18 mouse cellular contexts compared by ENCODE assay signal in the genomic region with DNA sequence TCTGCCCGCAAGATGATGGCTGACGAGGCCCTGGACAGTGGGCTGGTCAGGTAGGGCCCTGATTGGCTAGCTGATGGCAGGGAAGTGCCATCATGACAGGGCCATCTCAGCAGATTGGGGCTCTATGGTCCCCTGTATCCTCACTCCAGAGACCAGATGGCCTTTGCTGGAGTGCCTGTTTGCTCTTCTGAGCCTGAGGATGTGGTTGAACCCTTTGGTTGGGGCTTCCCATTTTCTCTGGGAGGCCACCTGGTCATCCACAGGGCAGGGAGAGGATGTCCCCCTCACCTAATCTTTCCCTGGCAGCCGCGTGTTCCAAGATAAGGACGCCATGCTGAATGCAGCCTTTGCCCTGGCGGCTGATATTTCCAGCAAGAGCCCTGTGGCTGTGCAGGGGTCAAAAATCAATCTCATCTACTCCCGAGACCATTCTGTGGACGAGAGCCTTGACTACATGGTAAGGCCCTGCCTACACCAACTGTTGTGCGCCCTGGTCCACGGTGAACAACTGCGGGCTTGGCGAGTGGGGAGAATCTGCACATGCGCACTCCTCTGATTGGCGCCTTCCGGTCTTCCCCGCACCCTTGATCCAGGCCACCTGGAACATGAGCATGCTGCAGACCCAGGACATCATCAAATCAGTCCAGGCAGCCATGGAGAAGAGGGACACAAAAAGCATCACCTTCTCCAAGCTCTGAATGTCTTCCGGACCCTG. TPM values are rescaled to one million over a fixed set of nuclear protein-coding genes. Genes with fewer than 3 reads are reported as not detected.
DNase-seq lines count a peak whose midpoint lies in the region; ATAC-seq and TF ChIP-seq lines count a peak whose summit lies in the region.
"Had no signal": no experiment of that assay in that cellular context is flagged by ENCODE, and none has a peak within 500 bp of the region (broad histone marks: within the 10 kb centered on the region; RNA-seq: fewer than 3 reads in every experiment).

No protein-coding gene starts in this region.

- no peak for TF ChIP-seq CTCF in E14TG2a.4 (conservative IDR thresholded peaks at IDR 0.05; ENCODE audit: low read length)

- H3K4me2 ChIP-seq in intestine, embryonic 15.5 days (replicated peaks): peak overlapping the region; percentile 35
- H3K4me2 ChIP-seq: kidney, embryonic 15.5 days; limb, embryonic 12.5 days had no signal

- 0 out of 2 replicates have a peak overlapping the region, but pooled peaks have one; percentile 13 for H3K9ac ChIP-seq in intestine, embryonic 15.5 days
- H3K9ac ChIP-seq: kidney, embryonic 15.5 days; limb, embryonic 12.5 days had no signal

- peaks cover 5% of the 10 kb centered on the region for H3K9me3 ChIP-seq in E14TG2a.4 (ENCODE audit: low read length)
- H3K9me3 ChIP-seq in intestine, embryonic 15.5 days: no peaks in the 10 kb centered on the region
- H3K9me3 ChIP-seq: kidney, embryonic 15.5 days; limb, embryonic 12.5 days had no signal

- peak overlapping the region; percentile 58 for H3K4me3 ChIP-seq in E14TG2a.4 (replicated peaks; ENCODE audit: low read length)
- no peak overlapping the region for H3K4me3 ChIP-seq in intestine, embryonic 15.5 days (replicated peaks)
- H3K4me3 ChIP-seq: kidney, embryonic 15.5 days; layer of hippocampus, adult 2 months; limb, embryonic 12.5 days; midbrain, embryonic 10.5 days had no signal

- peak; percentile 40 for ATAC-seq in intestine, embryonic 15.5 days
- 0 out of 2 replicates have a peak, but pooled peaks have one; percentile 21 for ATAC-seq in megakaryocyte progenitor cell, adult 5-6 weeks (replicated peaks; ENCODE audit: poor library complexity)
- ATAC-seq in cerebellum, adult (ENCODE audit: insufficient number of reproducible peaks, low FRiP score, low TSS enrichment): no peak
- ATAC-seq: forebrain, embryonic 14.5 days; hindbrain, postnatal 0 days had no signal

- peak; percentile 93 for DNase-seq in heart, adult 11 months
- DNase-seq in heart, adult 8-10 months (ENCODE audit: low spot score): no peak
- no peak for DNase-seq in cerebellum, postnatal 14 days
- DNase-seq in urinary bladder, postnatal 10 days (ENCODE audit: low spot score): no peak
- DNase-seq: cerebellum, adult 2 months; thymus, adult 2 months had no signal

- H3K4me1 ChIP-seq in E14TG2a.4 (replicated peaks; ENCODE audit: low read depth, low read length): peaks cover 31% of the 10 kb centered on the region
- H3K4me1 ChIP-seq in intestine, embryonic 15.5 days (replicated peaks): peaks cover 8% of the 10 kb centered on the region
- H3K4me1 ChIP-seq: midbrain, embryonic 10.5 days had no signal

- 0 out of 2 replicates have a peak, but pooled peaks cover 5% of the 10 kb centered on the region for H3K27me3 ChIP-seq in E14TG2a.4 (ENCODE audit: insufficient read depth, low read length)
- H3K27me3 ChIP-seq in intestine, embryonic 15.5 days (replicated peaks): no peaks in the 10 kb centered on the region
- H3K27me3 ChIP-seq: kidney, embryonic 15.5 days; limb, embryonic 12.5 days had no signal

- H3K36me3 ChIP-seq in E14TG2a.4 (ENCODE audit: insufficient read depth, low read length): peaks cover 44% of the 10 kb centered on the region
- H3K36me3 ChIP-seq in intestine, embryonic 15.5 days: peaks cover 17% of the 10 kb centered on the region

- H3K27ac ChIP-seq in intestine, embryonic 15.5 days: peak overlapping the region; percentile 86
- H3K27ac ChIP-seq: hindbrain, postnatal 0 days; kidney, embryonic 15.5 days; limb, embryonic 12.5 days; midbrain, embryonic 10.5 days had no signal

- 73% methylated on average over 17 of the region's 17 CpGs for WGBS in intestine, embryonic 15.5 days

RNA-seq across cellular contexts. Expression of gene Lgals4, which starts 2.1 kb away (rescaled TPM):
- total RNA-seq in heart, adult 8-10 months (2022): 10 to 100 TPM; 17.3 to 32.1 (median 24.6) TPM
- polyA plus RNA-seq in intestine, embryonic 15.5 days (2015; fragmentation: Nextera tagmentation; extraction: Ambion mirVana): 1,462 and 1,582 TPM in 2 replicates
- 16.1 and 22.9 TPM in 2 replicates for total RNA-seq in megakaryocyte progenitor cell, adult 5-6 weeks (2015)
- total RNA-seq in megakaryocyte progenitor cell, adult 5-6 weeks (2017): 4.3 and 7.0 TPM in 2 replicates

RNA-seq across cellular contexts. Expression of gene Ech1, which starts 6.6 kb away (rescaled TPM):
- 1,000 to 10,000 TPM; 2,066 to 2,754 (median 2,219) TPM for total RNA-seq in heart, adult 8-10 months (2022)
- 234 and 260 TPM in 2 replicates for polyA plus RNA-seq in intestine, embryonic 15.5 days (2015; fragmentation: Nextera tagmentation; extraction: Ambion mirVana)
- 139 and 180 TPM in 2 replicates for total RNA-seq in megakaryocyte progenitor cell, adult 5-6 weeks (2015)
- 93.3 and 110 TPM in 2 replicates for total RNA-seq in megakaryocyte progenitor cell, adult 5-6 weeks (2017)

RNA-seq across cellular contexts. Expression of gene Hnrnpl, which starts 23.2 kb away (rescaled TPM):
- 100 to 1,000 TPM; 185 to 230 (median 214) TPM for total RNA-seq in heart, adult 8-10 months (2022)
- polyA plus RNA-seq in intestine, embryonic 15.5 days (2015; fragmentation: Nextera tagmentation; extraction: Ambion mirVana): 210 and 237 TPM in 2 replicates
- 419 and 433 TPM in 2 replicates for total RNA-seq in megakaryocyte progenitor cell, adult 5-6 weeks (2015)
- 342 and 343 TPM in 2 replicates for total RNA-seq in megakaryocyte progenitor cell, adult 5-6 weeks (2017)

RNA-seq across cellular contexts. Expression of gene Lgals7, which starts 32.1 kb away (rescaled TPM):
- total RNA-seq in heart, adult 8-10 months (2022): 1 to 10 TPM in 1 of 4 experiments, not detected in 3; 1.3 TPM
- polyA plus RNA-seq in intestine, embryonic 15.5 days (2015; fragmentation: Nextera tagmentation; extraction: Ambion mirVana): 0.98 and 1.4 TPM in 2 replicates
- total RNA-seq in megakaryocyte progenitor cell, adult 5-6 weeks (2015): 0.52 TPM in 1 of 2 replicates, not detected in the other
- not detected in 2 replicates for total RNA-seq in megakaryocyte progenitor cell, adult 5-6 weeks (2017)
- total RNA-seq: granulocyte monocyte progenitor cell, adult 5-6 weeks; layer of hippocampus, adult 2 months; neutrophil, adult 5-6 weeks had no signal
- polyA plus RNA-seq: cerebellum, adult 2 months had no signal

RNA-seq across cellular contexts. Expression of gene Rinl, which starts 42.8 kb away (rescaled TPM):
- total RNA-seq in heart, adult 8-10 months (2022): 1 to 10 TPM; 1.4 to 3.0 (median 1.6) TPM
- 4.5 and 5.6 TPM in 2 replicates for polyA plus RNA-seq in intestine, embryonic 15.5 days (2015; fragmentation: Nextera tagmentation; extraction: Ambion mirVana)
- 47.6 and 48.3 TPM in 2 replicates for total RNA-seq in megakaryocyte progenitor cell, adult 5-6 weeks (2015)
- total RNA-seq in megakaryocyte progenitor cell, adult 5-6 weeks (2017): 53.9 and 56.3 TPM in 2 replicates

Comparison
In these comparisons a context has a peak if more than half of its experiments do, and no peak if none do; other contexts are left out.
1. RNA of gene Ech1, which starts 6.6 kb away (total RNA-seq): 2,066 to 2,754 TPM in heart, adult 8-10 months; 93.3 to 180 TPM in megakaryocyte progenitor cell, adult 5-6 weeks; every median in the first group is over 10 times any median in the second.